Mouse (Mus musculus): ENCODE measurements around the gene Gpr89. TPM values are rescaled to one million over a fixed set of nuclear protein-coding genes. Genes with fewer than 3 reads are reported as not detected.

The Gpr89 gene
- polyA plus RNA-seq, 1 experiment from 2014 or later, result 33.5 TPM

DNA sequence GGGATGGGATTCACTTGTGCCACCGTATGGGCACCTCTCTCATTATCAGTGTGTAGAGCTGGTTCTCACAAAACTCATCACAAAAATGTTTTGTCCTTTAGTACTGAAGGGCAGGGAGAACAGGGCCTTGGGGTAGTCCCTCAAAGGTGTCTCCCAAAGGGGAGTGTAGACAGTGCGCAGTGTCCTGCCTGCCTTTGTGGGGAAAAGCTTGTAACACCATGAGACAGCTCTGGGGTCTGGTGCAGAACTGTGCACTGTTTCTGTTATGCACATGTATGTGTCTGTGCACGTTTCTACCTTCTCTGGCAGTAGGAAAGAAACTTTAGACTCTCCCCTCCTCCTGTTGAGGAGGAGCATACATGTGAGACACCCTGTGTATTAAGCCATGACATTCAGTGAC, 37.3 kb downstream of the Gpr89 start:
- Histone ChIP-seq H3K9me3 (replicated peaks) (no peaks in the 10 kb centered on the region), H3K36me3 (peaks cover 51% of the 10 kb centered on the region), H3K4me3 (no peak overlapping the region), H3K9ac (no peak overlapping the region), H3K27me3 (replicated peaks) (no peaks in the 10 kb centered on the region), H3K4me1 (no peaks in the 10 kb centered on the region), H3K4me2 (no peak overlapping the region), H3K27ac (no peak overlapping the region)
- ATAC-seq, result no peak
- 85% methylated on average over 3 of the region's 3 CpGs for WGBS (ENCODE audit: insufficient replicate concordance)

DNA sequence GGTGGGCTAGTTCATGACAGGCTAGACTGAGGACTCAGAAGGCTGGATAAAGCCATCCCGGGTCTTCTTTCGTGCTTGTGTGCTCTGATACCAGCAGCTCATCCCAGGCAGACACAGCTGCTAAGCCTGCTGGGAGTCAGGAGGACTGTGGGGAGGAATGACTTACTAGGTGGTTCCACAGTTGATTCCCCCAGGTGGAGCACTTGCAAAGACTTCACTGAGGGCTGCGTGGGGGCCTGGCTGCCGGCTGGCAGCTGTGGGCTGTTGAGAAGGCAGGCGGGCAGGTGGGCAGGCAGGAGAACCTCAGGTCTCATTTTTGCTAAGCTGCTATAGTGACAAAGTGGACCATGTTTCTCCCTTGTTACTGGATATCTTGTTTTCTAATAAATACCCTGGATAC, 44.6 kb downstream of the Gpr89 start:
- H3K4me3 ChIP-seq, result no peak overlapping the region
- no peak for ATAC-seq
- H3K27ac ChIP-seq, result no peak overlapping the region
- H3K4me1 ChIP-seq, result no peaks in the 10 kb centered on the region
- peaks cover 10% of the 10 kb centered on the region for H3K36me3 ChIP-seq
- H3K9me3 ChIP-seq (replicated peaks), result no peaks in the 10 kb centered on the region
- H3K9ac ChIP-seq, result no peak overlapping the region
- H3K4me2 ChIP-seq, result no peak overlapping the region
- H3K27me3 ChIP-seq (replicated peaks), result no peaks in the 10 kb centered on the region
- WGBS (ENCODE audit: insufficient replicate concordance), result 92% methylated on average over 5 of the region's 5 CpGs

DNA sequence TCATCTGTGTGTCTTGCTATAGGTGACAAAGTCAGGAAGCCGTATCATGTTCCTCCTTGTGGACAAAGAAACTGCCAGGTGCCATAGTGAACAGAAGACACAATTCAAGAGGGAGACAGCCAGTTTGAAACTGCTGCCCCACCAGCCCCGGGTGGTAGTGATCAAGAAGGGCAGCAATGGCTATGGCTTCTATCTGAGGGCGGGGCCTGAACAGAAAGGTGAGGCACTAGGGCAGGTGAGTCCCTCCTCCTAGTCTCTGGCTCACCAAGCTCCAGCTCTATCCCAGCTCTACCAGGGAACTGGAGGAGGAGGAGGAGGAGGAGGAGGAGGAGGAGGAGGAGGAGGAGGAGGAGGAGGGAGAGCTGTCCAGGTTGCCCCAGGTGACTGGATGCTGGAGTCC, 49.3 kb downstream of the Gpr89 start:
- WGBS (ENCODE audit: insufficient replicate concordance), result 75% methylated on average over 3 of the region's 3 CpGs

DNA sequence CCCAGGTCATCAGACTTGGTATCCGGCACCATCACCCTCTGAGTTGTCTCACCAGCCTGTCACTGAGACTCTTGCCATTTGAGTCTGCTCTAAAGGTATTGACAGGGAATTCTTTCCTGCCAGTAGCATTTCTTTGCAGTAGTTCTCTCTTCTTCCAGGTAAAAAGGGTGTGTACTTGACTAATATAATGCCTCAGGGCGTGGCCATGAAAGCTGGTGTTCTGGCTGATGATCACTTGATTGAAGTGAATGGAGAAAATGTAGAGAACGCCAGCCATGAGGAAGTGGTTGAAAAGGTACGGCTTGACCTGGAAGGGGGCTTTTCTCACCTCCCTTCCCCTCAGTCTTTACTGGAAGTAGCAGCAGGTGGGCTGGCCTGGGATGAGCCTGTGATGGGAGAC, 50.8 kb downstream of the Gpr89 start:
- ATAC-seq, result no peak

More for the DNA sequence above, 49.3 kb downstream of the Gpr89 start:
- ATAC-seq, result no peak
- no peak overlapping the region for H3K9ac ChIP-seq
- H3K4me1 ChIP-seq, result no peaks in the 10 kb centered on the region
- H3K27ac ChIP-seq, result no peak overlapping the region
- no peaks in the 10 kb centered on the region for H3K9me3 ChIP-seq (replicated peaks)
- H3K36me3 ChIP-seq, result peaks cover 7% of the 10 kb centered on the region
- H3K4me3 ChIP-seq, result no peak overlapping the region
- no peak overlapping the region for H3K4me2 ChIP-seq
- H3K27me3 ChIP-seq (replicated peaks), result no peaks in the 10 kb centered on the region

DNA sequence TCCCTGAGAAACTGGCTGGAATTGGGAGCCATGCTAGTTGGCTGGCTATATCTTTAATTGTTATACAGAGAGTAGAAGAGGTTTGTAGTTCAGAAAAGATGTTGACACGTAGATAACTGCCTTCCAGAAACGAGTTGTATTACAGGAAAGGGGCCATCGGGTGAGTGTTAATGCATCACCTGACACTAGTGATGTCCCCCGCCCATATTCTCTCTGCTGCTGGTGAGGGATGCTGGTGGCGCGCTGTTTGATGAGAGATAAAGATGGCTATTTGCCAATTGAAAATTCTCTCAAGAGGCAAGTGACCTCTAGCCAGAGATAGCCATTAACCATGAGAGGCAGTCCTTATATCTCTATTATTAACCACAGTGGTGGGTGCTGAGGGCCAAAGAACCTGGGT, 52.6 kb downstream of the Gpr89 start:
- H3K9me3 ChIP-seq (replicated peaks), result no peaks in the 10 kb centered on the region
- H3K27me3 ChIP-seq (replicated peaks), result no peaks in the 10 kb centered on the region
- 51% methylated on average over 6 of the region's 6 CpGs for WGBS (ENCODE audit: insufficient replicate concordance)
- no peak overlapping the region for H3K9ac ChIP-seq
- peaks cover 9% of the 10 kb centered on the region for H3K4me1 ChIP-seq
- H3K36me3 ChIP-seq, result no peaks in the 10 kb centered on the region
- H3K4me2 ChIP-seq, result no peak overlapping the region
- no peak for ATAC-seq
- no peak overlapping the region for H3K4me3 ChIP-seq
- no peak overlapping the region for H3K27ac ChIP-seq

More for the DNA sequence above, 50.8 kb downstream of the Gpr89 start:
- WGBS (ENCODE audit: insufficient replicate concordance), result 72% methylated on average over 4 of the region's 4 CpGs
- no peaks in the 10 kb centered on the region for H3K4me1 ChIP-seq
- H3K9me3 ChIP-seq (replicated peaks), result no peaks in the 10 kb centered on the region
- H3K9ac ChIP-seq, result no peak overlapping the region
- H3K36me3 ChIP-seq, result no peaks in the 10 kb centered on the region
- H3K4me2 ChIP-seq, result no peak overlapping the region
- H3K27ac ChIP-seq, result no peak overlapping the region
- H3K4me3 ChIP-seq, result no peak overlapping the region
- H3K27me3 ChIP-seq (replicated peaks), result no peaks in the 10 kb centered on the region

DNA sequence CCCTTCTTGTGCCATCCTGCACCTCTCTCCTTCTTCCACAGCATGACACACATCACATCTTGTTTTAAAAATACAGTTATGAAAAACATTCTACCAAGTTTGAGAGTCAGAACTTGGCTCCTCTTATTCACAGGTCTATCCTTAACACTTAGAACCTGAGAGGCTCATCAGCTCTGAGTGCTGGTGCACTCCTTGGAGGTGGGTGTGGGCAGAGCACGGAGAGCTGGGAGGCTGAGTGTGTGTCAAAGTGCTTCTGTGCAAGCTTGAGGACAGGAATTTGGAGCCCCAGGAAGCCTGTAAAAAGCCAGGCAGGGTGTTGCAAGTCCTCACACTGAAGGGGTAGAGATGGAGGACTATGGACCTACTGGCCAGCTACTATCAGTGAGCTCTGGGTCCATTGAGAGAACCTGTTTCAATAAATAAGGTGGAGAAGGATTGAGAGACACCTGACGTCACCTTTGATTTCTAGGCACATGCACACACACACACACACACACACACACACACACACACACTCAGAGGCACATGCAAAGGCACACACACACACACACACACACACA, 55.9 kb downstream of the Gpr89 start:
- H3K4me2 ChIP-seq, result no peak overlapping the region
- 79% methylated on average over 2 of the region's 2 CpGs for WGBS (ENCODE audit: insufficient replicate concordance)
- no peaks in the 10 kb centered on the region for H3K36me3 ChIP-seq
- no peak for ATAC-seq
- no peaks in the 10 kb centered on the region for H3K9me3 ChIP-seq (replicated peaks)
- H3K4me1 ChIP-seq, result peaks cover 12% of the 10 kb centered on the region
- H3K4me3 ChIP-seq, result no peak overlapping the region
- no peak overlapping the region for H3K27ac ChIP-seq
- H3K9ac ChIP-seq, result no peak overlapping the region
- no peaks in the 10 kb centered on the region for H3K27me3 ChIP-seq (replicated peaks)

DNA sequence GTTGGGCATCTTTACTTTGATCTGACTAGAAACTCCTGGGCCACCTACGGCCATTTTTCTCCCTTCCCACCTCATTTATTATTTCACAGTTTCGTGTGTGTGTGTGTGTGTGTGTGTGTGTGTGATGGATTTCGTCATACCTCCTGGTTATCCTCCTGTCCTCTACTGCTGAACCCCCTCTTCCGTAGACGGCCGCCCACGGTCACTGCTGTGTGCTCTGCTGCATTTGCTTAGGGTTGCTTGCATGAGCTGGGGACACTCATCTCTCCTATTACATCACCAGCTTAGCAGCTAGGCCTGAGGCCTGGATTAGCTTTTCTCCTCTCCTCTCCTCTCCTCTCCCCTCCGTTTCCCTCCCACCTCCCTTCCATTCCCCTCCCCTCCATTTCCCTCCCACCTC, 56.7 kb downstream of the Gpr89 start:
- 72% methylated on average over 7 of the region's 8 CpGs for WGBS (ENCODE audit: insufficient replicate concordance)
- ATAC-seq, result no peak; the same call in 1 of the 2 replicates

DNA sequence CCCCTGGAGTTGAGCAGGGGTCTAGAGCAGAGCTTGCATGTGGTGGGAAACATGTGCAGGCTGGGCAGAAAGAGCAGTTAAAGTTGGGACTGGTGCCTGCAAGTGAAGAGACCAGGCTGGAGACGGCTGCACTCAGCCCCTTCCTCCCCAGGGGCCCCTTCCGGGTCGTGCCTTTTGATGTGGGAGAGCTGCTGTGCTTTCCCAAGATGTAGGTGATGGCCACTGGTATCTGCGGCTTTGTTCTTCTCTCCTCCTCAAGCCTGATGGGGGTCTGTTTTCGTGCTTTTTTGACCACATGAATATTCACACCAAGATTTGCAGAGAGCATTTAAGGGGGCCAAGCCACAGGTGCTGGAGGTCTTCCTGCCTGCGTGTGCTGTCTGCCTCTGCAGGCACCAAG, 57.5 kb downstream of the Gpr89 start:
- Histone ChIP-seq H3K4me3 (no peak overlapping the region), H3K27ac (no peak overlapping the region), H3K27me3 (replicated peaks) (no peaks in the 10 kb centered on the region), H3K4me1 (peaks cover 12% of the 10 kb centered on the region), H3K4me2 (no peak overlapping the region), H3K36me3 (no peaks in the 10 kb centered on the region), H3K9ac (no peak overlapping the region), H3K9me3 (replicated peaks) (no peaks in the 10 kb centered on the region)
- ATAC-seq, result no peak
- WGBS (ENCODE audit: insufficient replicate concordance), result 13% methylated on average over 6 of the region's 6 CpGs

More for the DNA sequence above, 56.7 kb downstream of the Gpr89 start:
- no peak overlapping the region for H3K4me2 ChIP-seq
- peaks cover 12% of the 10 kb centered on the region for H3K4me1 ChIP-seq
- no peaks in the 10 kb centered on the region for H3K36me3 ChIP-seq
- no peak overlapping the region for H3K4me3 ChIP-seq
- H3K27ac ChIP-seq, result no peak overlapping the region
- H3K27me3 ChIP-seq (replicated peaks), result no peaks in the 10 kb centered on the region
- no peak overlapping the region for H3K9ac ChIP-seq
- H3K9me3 ChIP-seq (replicated peaks), result no peaks in the 10 kb centered on the region

DNA sequence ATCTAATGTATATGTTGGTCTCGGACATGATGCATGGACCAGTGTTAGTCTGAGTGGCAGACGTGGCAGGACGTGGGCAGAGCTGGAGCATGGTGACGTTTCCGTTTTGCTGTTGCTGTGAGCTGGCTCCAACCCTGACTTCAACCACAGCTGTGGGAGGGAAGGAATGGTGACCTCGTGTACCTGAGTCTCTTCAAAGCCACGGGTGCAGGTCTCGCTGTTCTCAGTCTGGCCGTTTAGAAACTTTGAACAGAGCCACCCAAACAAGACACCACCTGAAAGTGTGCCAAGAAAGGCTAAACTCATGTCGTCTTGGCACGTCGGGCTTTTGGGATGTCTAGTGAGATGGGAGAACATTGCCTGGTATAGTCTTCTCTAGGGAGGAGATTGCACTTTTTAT, 58.2 kb downstream of the Gpr89 start:
- Histone ChIP-seq H3K4me1 (peaks cover 12% of the 10 kb centered on the region), H3K27me3 (replicated peaks) (no peaks in the 10 kb centered on the region), H3K4me2 (no peak overlapping the region), H3K9me3 (replicated peaks) (no peaks in the 10 kb centered on the region), H3K27ac (no peak overlapping the region), H3K9ac (no peak overlapping the region), H3K4me3 (no peak overlapping the region), H3K36me3 (no peaks in the 10 kb centered on the region)
- WGBS (ENCODE audit: insufficient replicate concordance), result 60% methylated on average over 12 of the region's 12 CpGs
- no peak for ATAC-seq

DNA sequence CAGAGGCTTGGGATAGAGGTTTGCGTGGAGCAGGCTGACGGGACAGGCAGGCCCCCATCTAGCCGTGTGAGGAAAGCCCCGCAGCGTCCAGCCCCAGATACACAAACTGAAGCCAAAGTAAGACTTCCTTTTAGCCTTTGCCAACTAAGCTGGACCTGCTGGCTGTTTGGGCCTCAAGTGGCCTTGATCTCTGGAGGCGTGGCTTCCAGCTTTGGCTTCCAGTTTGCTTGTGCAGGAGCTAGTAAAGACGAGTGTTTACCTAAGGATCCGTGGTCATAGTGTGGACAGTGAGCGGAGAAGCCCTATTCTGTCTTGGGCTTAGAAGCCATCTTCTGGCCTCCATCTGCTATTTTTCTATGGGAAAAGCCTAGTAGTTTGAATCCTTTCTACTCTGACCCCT, 59.3 kb downstream of the Gpr89 start:
- Histone ChIP-seq H3K9me3 (replicated peaks) (no peaks in the 10 kb centered on the region), H3K27ac (no peak overlapping the region), H3K27me3 (replicated peaks) (no peaks in the 10 kb centered on the region), H3K9ac (no peak overlapping the region), H3K36me3 (no peaks in the 10 kb centered on the region), H3K4me2 (no peak overlapping the region), H3K4me3 (no peak overlapping the region), H3K4me1 (peaks cover 12% of the 10 kb centered on the region)
- 77% methylated on average over 9 of the region's 9 CpGs for WGBS (ENCODE audit: insufficient replicate concordance)
- ATAC-seq, result no peak

DNA sequence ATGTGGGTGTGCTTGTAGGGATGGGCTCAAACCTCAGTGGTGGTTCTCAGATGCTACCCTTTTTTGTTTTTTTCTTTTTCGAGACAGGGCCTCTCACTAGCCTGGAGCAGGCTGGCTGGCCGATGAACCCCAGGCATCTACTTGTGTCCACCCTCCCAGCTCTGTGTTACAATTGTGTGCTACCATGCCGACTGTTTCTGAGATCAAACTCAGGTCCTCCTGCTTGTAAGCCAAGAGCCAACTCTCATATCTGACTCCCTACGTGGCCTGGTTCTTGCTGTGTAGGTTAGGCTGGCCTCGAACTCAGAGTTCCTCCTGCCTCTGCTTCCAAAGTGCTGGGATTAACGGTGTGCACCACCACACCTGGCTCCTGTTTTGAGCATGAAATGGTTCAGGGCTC, 60.0 kb downstream of the Gpr89 start:
- no peak overlapping the region for H3K4me2 ChIP-seq
- no peak overlapping the region for H3K4me3 ChIP-seq
- H3K27me3 ChIP-seq (replicated peaks), result no peaks in the 10 kb centered on the region
- no peak for ATAC-seq
- no peaks in the 10 kb centered on the region for H3K9me3 ChIP-seq (replicated peaks)
- WGBS (ENCODE audit: insufficient replicate concordance), result 72% methylated on average over 6 of the region's 6 CpGs
- H3K4me1 ChIP-seq, result peaks cover 12% of the 10 kb centered on the region
- no peaks in the 10 kb centered on the region for H3K36me3 ChIP-seq
- no peak overlapping the region for H3K27ac ChIP-seq
- H3K9ac ChIP-seq, result no peak overlapping the region

DNA sequence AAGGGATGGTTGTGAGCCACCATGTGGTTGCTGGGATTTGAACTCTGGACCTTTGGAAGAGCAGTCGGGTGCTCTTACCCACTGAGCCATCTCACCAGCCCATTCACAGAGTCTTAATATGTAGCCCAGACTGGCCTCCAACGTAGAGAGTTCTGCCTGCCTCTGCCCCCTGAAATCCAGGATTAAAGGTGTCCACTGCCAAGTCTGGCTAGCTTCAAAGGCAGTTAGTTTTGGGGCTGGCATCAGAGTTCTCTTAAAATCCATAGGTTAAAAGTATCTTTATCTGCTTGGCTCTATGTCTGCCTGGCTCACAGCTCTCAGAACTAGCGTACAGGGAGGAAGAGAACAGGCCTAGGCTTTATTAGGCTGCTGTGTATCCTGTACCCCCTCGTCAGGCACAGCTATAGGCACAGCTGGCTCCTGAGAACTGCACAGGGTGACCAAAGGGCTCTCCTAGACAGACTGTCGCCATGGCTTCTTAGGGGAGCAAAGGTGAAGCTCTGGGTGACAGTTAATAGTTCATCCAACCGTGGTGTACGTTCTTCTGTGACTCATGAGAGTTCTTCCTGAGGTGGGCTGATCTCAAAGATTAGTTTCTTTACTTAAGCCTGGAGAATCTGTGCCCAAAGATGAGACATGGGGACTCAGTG, 66.0 kb downstream of the Gpr89 start:
- no peak overlapping the region for H3K4me3 ChIP-seq
- H3K4me1 ChIP-seq, result no peaks in the 10 kb centered on the region
- H3K4me2 ChIP-seq, result no peak overlapping the region
- H3K9me3 ChIP-seq (replicated peaks), result no peaks in the 10 kb centered on the region
- WGBS (ENCODE audit: insufficient replicate concordance), result 58% methylated on average over 7 of the region's 7 CpGs
- H3K27me3 ChIP-seq (replicated peaks), result no peaks in the 10 kb centered on the region
- no peaks in the 10 kb centered on the region for H3K36me3 ChIP-seq
- H3K27ac ChIP-seq, result no peak overlapping the region
- no peak overlapping the region for H3K9ac ChIP-seq
- no peak for ATAC-seq

DNA sequence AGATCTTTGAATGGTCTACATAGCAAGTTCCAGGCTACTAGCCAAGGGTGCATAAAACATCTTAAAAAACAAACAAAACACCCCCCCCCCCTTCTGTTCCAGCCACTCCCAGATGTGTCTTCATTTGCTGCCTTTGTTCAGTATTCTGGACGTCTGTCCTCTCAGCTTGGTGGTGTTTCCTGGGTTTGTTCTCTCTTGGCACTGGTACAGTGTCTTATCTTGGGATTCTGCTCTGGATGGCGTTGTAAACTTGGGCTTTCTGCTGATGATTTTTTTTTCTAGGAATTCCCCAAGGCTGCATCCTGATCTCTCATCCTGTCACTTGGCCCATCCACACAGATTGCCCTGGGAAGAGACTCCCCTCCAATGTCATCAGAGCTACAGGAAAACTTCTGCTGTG, 68.7 kb downstream of the Gpr89 start:
- H3K4me3 ChIP-seq, result no peak overlapping the region
- H3K27ac ChIP-seq, result no peak overlapping the region
- 28% methylated on average over 2 of the region's 2 CpGs for WGBS (ENCODE audit: insufficient replicate concordance)
- H3K27me3 ChIP-seq (replicated peaks), result no peaks in the 10 kb centered on the region
- H3K9me3 ChIP-seq (replicated peaks), result no peaks in the 10 kb centered on the region
- H3K9ac ChIP-seq, result no peak overlapping the region
- H3K4me1 ChIP-seq, result no peaks in the 10 kb centered on the region
- H3K4me2 ChIP-seq, result no peak overlapping the region
- no peaks in the 10 kb centered on the region for H3K36me3 ChIP-seq
- no peak for ATAC-seq

Data from liver, embryonic 12.5 days (tissue).